Mouse (Mus musculus) embryonic facial prominence, embryonic 15.5 days (tissue): Measurements from ENCODE around the gene Gm21293. TPM values are rescaled to one million over a fixed set of nuclear protein-coding genes. Genes with fewer than 3 reads are reported as not detected.
"Not testable (repeated sequence)": the region's sequence is repeated elsewhere in the genome, so short reads cannot be mapped to it uniquely, and the experiment has no call there.

Source experiments
- ATAC-seq: fragments of 200-750 bp; cut with Nextera tagmentation; 2 replicates; pipeline ENCODE4 v1.8.0; 2017; ENCODE audit warnings: low read depth, moderate TSS enrichment; ENCODE audit not compliant: insufficient number of reproducible peaks, low FRiP score, low TSS enrichment
- H3K27ac ChIP-seq: fragments of 300-500 bp; sonication (generic); replicated peaks from 2 replicates; pipeline ENCODE4 v1.5.1; 2015; ENCODE audit warnings: mild to moderate bottlenecking, inconsistent platforms
- H3K27me3 ChIP-seq: fragments of 300-500 bp; sonication (generic); 2 replicates; pipeline ENCODE4 v1.6.1; 2015; ENCODE audit warnings: inconsistent platforms
- H3K36me3 ChIP-seq: fragments of 300-500 bp; sonication (generic); 2 replicates; pipeline ENCODE4 v1.6.1; 2015; ENCODE audit warnings: mild to moderate bottlenecking, inconsistent platforms
- H3K4me1 ChIP-seq: fragments of 300-500 bp; sonication (generic); 2 replicates; pipeline ENCODE4 v1.6.1; 2015; ENCODE audit warnings: inconsistent platforms
- H3K4me2 ChIP-seq: fragments of 300-500 bp; sonication (generic); replicated peaks from 2 replicates; pipeline ENCODE4 v1.6.1; 2015; ENCODE audit warnings: mild to moderate bottlenecking, inconsistent platforms
- H3K4me3 ChIP-seq: fragments of 300-500 bp; sonication (generic); replicated peaks from 2 replicates; pipeline ENCODE4 v1.5.1; 2015; ENCODE audit warnings: mild to moderate bottlenecking, inconsistent platforms
- H3K9ac ChIP-seq: fragments of 300-500 bp; sonication (generic); 2 replicates; pipeline ENCODE4 v1.6.1; 2015; ENCODE audit warnings: inconsistent platforms
- H3K9me3 ChIP-seq: fragments of 300-500 bp; sonication (generic); replicated peaks from 2 replicates; pipeline ENCODE4 v1.6.1; 2016; ENCODE audit warnings: inconsistent platforms
- WGBS: fragments of 180-500 bp; shearing (Covaris S2); methylation state at CpG from one replicate; pipeline ENCODE4 v1.1.7; 2015; 5-methylcytosine and 5-hydroxymethylcytosine counted together
- polyA plus RNA-seq: library from polyadenylated mRNA; unstranded; fragments of >200 nt; fragmentation: Nextera tagmentation; extraction: Ambion mirVana; gene quantifications from 2 replicates; pipeline ENCODE4 v1.2.1, GENCODE M21; 2015

Gm21293 gene
- polyA plus RNA-seq = not detected in 2 replicates

- not testable (repeated sequence) for H3K27ac ChIP-seq, H3K4me1 ChIP-seq, H3K27me3 ChIP-seq, H3K36me3 ChIP-seq, ATAC-seq, H3K9ac ChIP-seq, H3K4me3 ChIP-seq, H3K9me3 ChIP-seq, H3K4me2 ChIP-seq
- WGBS = no CpG with 5 or more reads among the region's 3 CpGs
Measured at GRCm38 (mm10) chr10:104142687-104143086, at the start of gene Gm21293. TSS of gene Gm21293 (plus strand) at chr10:104142987.

- no peak for ATAC-seq
- Histone ChIP-seq H3K27me3 (no peaks in the 10 kb centered on the region), H3K4me1 (no peaks in the 10 kb centered on the region), H3K4me2 (no peak overlapping the region), H3K27ac (no peak overlapping the region), H3K9ac (no peak overlapping the region), H3K4me3 (no peak overlapping the region), H3K9me3 (no peaks in the 10 kb centered on the region), H3K36me3 (no peaks in the 10 kb centered on the region)
- 80% methylated on average over 3 of the region's 3 CpGs for WGBS
Measured at GRCm38 (mm10) chr10:104110044-104110443, 32.7 kb upstream of the Gm21293 start.

- no peaks in the 10 kb centered on the region for H3K27me3 ChIP-seq
- no peaks in the 10 kb centered on the region for H3K36me3 ChIP-seq
- no peak for ATAC-seq
- no peak overlapping the region for H3K4me2 ChIP-seq
- H3K9ac ChIP-seq = no peak overlapping the region
- H3K9me3 ChIP-seq = no peaks in the 10 kb centered on the region
- no peak overlapping the region for H3K4me3 ChIP-seq
- WGBS = 72% methylated on average over 2 of the region's 2 CpGs
- H3K27ac ChIP-seq = no peak overlapping the region
- no peaks in the 10 kb centered on the region for H3K4me1 ChIP-seq
Measured at GRCm38 (mm10) chr10:104118312-104118711, 24.5 kb upstream of the Gm21293 start.

GRCm38 (mm10) chr10:104151197-104151596, 8.4 kb downstream of the Gm21293 start, which contains the start of gene Gm6763:
TSS of gene Gm6763 (plus strand) at chr10:104151497.
- no CpG with 5 or more reads among the region's 3 CpGs for WGBS
- H3K27me3 ChIP-seq, H3K4me2 ChIP-seq, H3K4me3 ChIP-seq, H3K9ac ChIP-seq, H3K36me3 ChIP-seq, H3K9me3 ChIP-seq, ATAC-seq, H3K27ac ChIP-seq, H3K4me1 ChIP-seq: not testable (repeated sequence)

GRCm38 (mm10) chr10:104159706-104160105, 16.9 kb downstream of the Gm21293 start, which contains the start of gene Gm8764:
TSS of gene Gm8764 (plus strand) at chr10:104160006.
- not testable (repeated sequence) for H3K9me3 ChIP-seq, H3K4me2 ChIP-seq, H3K4me1 ChIP-seq, H3K36me3 ChIP-seq, H3K27me3 ChIP-seq, ATAC-seq, H3K4me3 ChIP-seq, H3K27ac ChIP-seq, H3K9ac ChIP-seq
- WGBS = no CpG with 5 or more reads among the region's 3 CpGs

- not testable (repeated sequence) for H3K27me3 ChIP-seq, H3K27ac ChIP-seq, H3K4me3 ChIP-seq, H3K9ac ChIP-seq, ATAC-seq, H3K9me3 ChIP-seq, H3K4me2 ChIP-seq, H3K4me1 ChIP-seq, H3K36me3 ChIP-seq
- no CpG with 5 or more reads among the region's 3 CpGs for WGBS
Measured at GRCm38 (mm10) chr10:104168215-104168614, 25.4 kb downstream of the Gm21293 start, which contains the start of gene Gm21304. TSS of gene Gm21304 (plus strand) at chr10:104168515.

GRCm38 (mm10) chr10:104176724-104177123, 33.9 kb downstream of the Gm21293 start, which contains the start of gene Gm21312:
TSS of gene Gm21312 (plus strand) at chr10:104177024.
- H3K9me3 ChIP-seq, ATAC-seq: not testable (repeated sequence)

GRCm38 (mm10) chr10:104185233-104185632, 42.4 kb downstream of the Gm21293 start, which contains the start of gene Gm20765:
TSS of gene Gm20765 (plus strand) at chr10:104185533.
- not testable (repeated sequence) for H3K9me3 ChIP-seq, H3K4me3 ChIP-seq, H3K4me2 ChIP-seq, H3K4me1 ChIP-seq, ATAC-seq, H3K9ac ChIP-seq, H3K36me3 ChIP-seq, H3K27ac ChIP-seq, H3K27me3 ChIP-seq
- WGBS = no CpG with 5 or more reads among the region's 3 CpGs

More at GRCm38 (mm10) chr10:104176724-104177123, 33.9 kb downstream of the Gm21293 start, which contains the start of gene Gm21312:
- not testable (repeated sequence) for H3K4me1 ChIP-seq, H3K36me3 ChIP-seq, H3K27me3 ChIP-seq, H3K27ac ChIP-seq, H3K4me3 ChIP-seq, H3K9ac ChIP-seq, H3K4me2 ChIP-seq
- no CpG with 5 or more reads among the region's 3 CpGs for WGBS

GRCm38 (mm10) chr10:104193742-104194141, 51.0 kb downstream of the Gm21293 start, which contains the start of gene Gm4340:
TSS of gene Gm4340 (plus strand) at chr10:104194042.
- H3K4me3 ChIP-seq, ATAC-seq, H3K4me1 ChIP-seq, H3K9ac ChIP-seq, H3K27me3 ChIP-seq, H3K27ac ChIP-seq, H3K36me3 ChIP-seq, H3K4me2 ChIP-seq, H3K9me3 ChIP-seq: not testable (repeated sequence)
- no CpG with 5 or more reads among the region's 3 CpGs for WGBS

Other genes starting within 250 kb of the Gm21293 start
- gene Gm6763, start 8.5 kb downstream of the Gm21293 start, polyA plus RNA-seq = not detected in 2 replicates
- gene Gm8764, start 17.0 kb downstream of the Gm21293 start, polyA plus RNA-seq = not detected in 2 replicates
- gene Gm21304, start 25.5 kb downstream of the Gm21293 start, polyA plus RNA-seq = not detected in 2 replicates
- gene Gm21312, start 34.0 kb downstream of the Gm21293 start, polyA plus RNA-seq = not detected in 2 replicates
- gene Gm20765, start 42.5 kb downstream of the Gm21293 start, polyA plus RNA-seq = not detected in 2 replicates
- gene Gm4340, start 51.1 kb downstream of the Gm21293 start, polyA plus RNA-seq = not detected in 2 replicates